Mouse (Mus musculus) hindbrain, embryonic 11.5 days (tissue): ENCODE measurements at regions not wholly inside any gene's neighbourhood (a gene's known extent, or its start where the extent isn't known, plus 50 kb on each side); places are given as distances from the start of the nearest gene placed in this dataset.
A peak's percentile ranks its signal among the peaks of the same experiment; 100 is the strongest.
"Not testable (repeated sequence)": the region's sequence is repeated elsewhere in the genome, so short reads cannot be mapped to it uniquely, and the experiment has no call there.

ENCODE experiments used
- ATAC-seq: fragments of 200-750 bp; cut with Nextera tagmentation; 2 replicates; pipeline ENCODE4 v1.8.0; 2017; ENCODE audit warnings: mild to moderate bottlenecking, moderate TSS enrichment, moderate library complexity; ENCODE audit not compliant: low FRiP score
- DNase-seq: peaks from one replicate; pipeline ENCODE4 v3.0.0-alpha.2; 2015; ENCODE audit warnings: low spot score
- H3K27ac ChIP-seq: fragments of 300-500 bp; sonication (generic); 2 replicates; pipeline ENCODE4 v1.5.1; 2014; ENCODE audit warnings: mild to moderate bottlenecking, low read depth, low read length
- H3K27me3 ChIP-seq: fragments of 300-500 bp; sonication (generic); 2 replicates; pipeline ENCODE4 v1.6.1; 2014; ENCODE audit warnings: mild to moderate bottlenecking, low read length, moderate library complexity, mixed read lengths; ENCODE audit not compliant: control insufficient read depth, insufficient read depth
- H3K36me3 ChIP-seq: fragments of 300-500 bp; sonication (generic); 2 replicates; pipeline ENCODE4 v1.6.1; 2014; ENCODE audit warnings: mild to moderate bottlenecking, low read length, moderate library complexity, mixed read lengths; ENCODE audit not compliant: control insufficient read depth, insufficient read depth
- H3K4me1 ChIP-seq: fragments of 300-500 bp; sonication (generic); replicated peaks from 2 replicates; pipeline ENCODE4 v1.6.1; 2014; ENCODE audit warnings: low read length, mixed read lengths; ENCODE audit not compliant: control insufficient read depth, insufficient read depth
- H3K4me2 ChIP-seq: fragments of 300-500 bp; sonication (generic); replicated peaks from 2 replicates; pipeline ENCODE4 v1.6.1; 2014; ENCODE audit warnings: mild to moderate bottlenecking, low read depth, low read length
- H3K4me3 ChIP-seq: fragments of 300-500 bp; sonication (generic); 2 replicates; pipeline ENCODE4 v1.5.1; 2014; ENCODE audit warnings: low read depth, low read length
- H3K9ac ChIP-seq: fragments of 300-500 bp; sonication (generic); 2 replicates; pipeline ENCODE4 v1.6.1; 2014; ENCODE audit warnings: low read depth, low read length
- H3K9me3 ChIP-seq: fragments of 300-500 bp; sonication (generic); 2 replicates; pipeline ENCODE4 v1.6.1; 2016; ENCODE audit warnings: low read length; ENCODE audit not compliant: control insufficient read depth
- WGBS: fragments of 180-500 bp; shearing (Covaris S2); extraction: QIAGEN DNeasy Blood & Tissue Kit; methylation state at CpG from one replicate; pipeline ENCODE4 v1.1.7; 2014; 5-methylcytosine and 5-hydroxymethylcytosine counted together

- Histone ChIP-seq H3K9ac (no peak overlapping the region), H3K27ac (no peak overlapping the region), H3K4me3 (no peak overlapping the region), H3K36me3 (no peaks in the 10 kb centered on the region), H3K27me3 (no peaks in the 10 kb centered on the region), H3K4me2 (no peak overlapping the region), H3K9me3 (no peaks in the 10 kb centered on the region), H3K4me1 (no peaks in the 10 kb centered on the region)
- ATAC-seq (no peak), DNase-seq (peak; percentile 0)
Observed at GRCm38 (mm10) chrX:127484659-127485058, 90.6 kb downstream of the 4921511C20Rik start.

- Histone ChIP-seq H3K4me3 (no peak overlapping the region), H3K9ac (no peak overlapping the region), H3K4me1 (no peaks in the 10 kb centered on the region), H3K9me3 (no peaks in the 10 kb centered on the region), H3K4me2 (no peak overlapping the region), H3K27me3 (no peaks in the 10 kb centered on the region), H3K36me3 (no peaks in the 10 kb centered on the region), H3K27ac (no peak overlapping the region)
- no peak for DNase-seq
- no peak for ATAC-seq
Observed at GRCm38 (mm10) chrX:127519114-127519513, 125.0 kb downstream of the 4921511C20Rik start.

- not testable (repeated sequence) for DNase-seq, H3K9me3 ChIP-seq, H3K4me3 ChIP-seq, H3K27me3 ChIP-seq, H3K36me3 ChIP-seq, H3K27ac ChIP-seq, H3K9ac ChIP-seq, H3K4me1 ChIP-seq, ATAC-seq, H3K4me2 ChIP-seq
- 93% methylated on average over 1 of the region's 1 CpGs for WGBS
Observed at GRCm38 (mm10) chrX:127524543-127524942, 130.4 kb downstream of the 4921511C20Rik start.

DNA sequence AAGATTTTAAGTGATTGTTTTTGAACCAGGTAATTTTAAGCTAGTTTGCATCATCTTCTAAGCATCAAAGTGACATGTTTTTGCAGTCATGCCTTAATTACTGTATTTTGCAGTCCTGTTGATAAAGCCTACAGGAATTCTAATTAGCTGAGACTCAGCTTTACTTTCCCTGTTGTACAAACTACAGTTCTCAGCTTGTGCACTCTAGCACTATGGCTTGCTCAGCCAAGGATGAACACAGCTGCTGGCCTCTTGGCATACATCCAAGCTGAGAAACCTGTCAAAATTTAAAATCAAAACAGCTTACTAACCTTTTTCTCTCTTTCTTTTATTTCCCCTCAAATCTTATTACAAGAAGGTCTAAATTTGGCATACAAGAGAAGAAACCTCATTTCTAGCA is 159.9 kb downstream of the 4921511C20Rik start:
- Histone ChIP-seq H3K27me3 (no peaks in the 10 kb centered on the region), H3K9ac (no peak overlapping the region), H3K4me2 (no peak overlapping the region), H3K4me3 (no peak overlapping the region), H3K4me1 (no peaks in the 10 kb centered on the region), H3K27ac (no peak overlapping the region), H3K9me3 (no peaks in the 10 kb centered on the region), H3K36me3 (no peaks in the 10 kb centered on the region)
- no peak for DNase-seq
- ATAC-seq = no peak
